Mouse (Mus musculus) naive thymus-derived CD4-positive, alpha-beta T cell, adult 5 months (primary cell): ENCODE data around the gene Wnt10a. TPM values are rescaled to one million over a fixed set of nuclear protein-coding genes. Genes with fewer than 3 reads are reported as not detected.

Experiments used
- polyA plus RNA-seq: library from polyadenylated mRNA; unstranded; fragments of 100-300 nt; shearing (Covaris generic); gene quantifications from one replicate; pipeline ENCODE4 v1.2.1, GENCODE M21; 2017

The Wnt10a gene
- polyA plus RNA-seq: not detected

GRCm38 (mm10) chr1:74791249-74791648, at the start of gene Wnt10a:
Gene Wnt10a, plus strand, starts transcription at chr1:74791516.

GRCm38 (mm10) chr1:74748643-74749271, 42.6 kb upstream of the Wnt10a start, which contains the start of gene Prkag3:
Gene Prkag3, minus strand, starts transcription at chr1:74749221.

GRCm38 (mm10) chr1:74771845-74771930, 19.6 kb upstream of the Wnt10a start, which contains the start of gene Wnt6:
Gene Wnt6, plus strand, starts transcription at chr1:74771892.

Other genes starting within 250 kb of the Wnt10a start
- gene Plcd4, start 248.6 kb upstream of the Wnt10a start, polyA plus RNA-seq: 0.85 TPM
- gene Usp37, start 247.2 kb upstream of the Wnt10a start, polyA plus RNA-seq: 18.6 TPM
- 22.7 TPM for gene Zfp142, start 203.3 kb upstream of the Wnt10a start, polyA plus RNA-seq
- 6.6 TPM for gene Bcs1l, start 203.2 kb upstream of the Wnt10a start, polyA plus RNA-seq
- gene Rnf25, start 190.1 kb upstream of the Wnt10a start, polyA plus RNA-seq: 18.6 TPM
- not detected for gene Stk36, start 190.1 kb upstream of the Wnt10a start, polyA plus RNA-seq
- 48.8 TPM for gene Ttll4, start 129.8 kb upstream of the Wnt10a start, polyA plus RNA-seq
- not detected for gene Cyp27a1, start 77.9 kb upstream of the Wnt10a start, polyA plus RNA-seq
- gene Prkag3, start 42.3 kb upstream of the Wnt10a start, polyA plus RNA-seq: not detected
- not detected for gene Wnt6, start 19.6 kb upstream of the Wnt10a start, polyA plus RNA-seq
- not detected for gene Cdk5r2, start 63.4 kb downstream of the Wnt10a start, polyA plus RNA-seq
- gene Fev, start 93.9 kb downstream of the Wnt10a start, polyA plus RNA-seq: not detected
- not detected for gene Cryba2, start 101.6 kb downstream of the Wnt10a start, polyA plus RNA-seq
- gene Cfap65, start 144.1 kb downstream of the Wnt10a start, polyA plus RNA-seq: not detected
- not detected for gene Ihh, start 160.2 kb downstream of the Wnt10a start, polyA plus RNA-seq